ENCODE assay signal across 9 mouse cellular contexts in genomic region chr16:90629976-90630375, GRCm38 (mm10).
DNase-seq lines count a peak whose midpoint lies in the region; ATAC-seq lines count a peak whose summit lies in the region.
"Had no signal": no experiment of that assay in that cellular context is flagged by ENCODE, and none has a peak within 500 bp of the region (broad histone marks: within the 10 kb centered on the region; RNA-seq: fewer than 3 reads in every experiment).

No protein-coding gene starts in this region.

- no peak overlapping the region for H3K4me3 ChIP-seq in forebrain, embryonic 11.5 days (ENCODE audit: low read depth, low read length)
- no peak overlapping the region for H3K4me3 ChIP-seq in forebrain, embryonic 13.5 days
- no peak overlapping the region for H3K4me3 ChIP-seq in lung, embryonic 15.5 days
- H3K4me3 ChIP-seq in heart, embryonic 15.5 days: no peak overlapping the region
- no peak overlapping the region for H3K4me3 ChIP-seq in neural tube, embryonic 15.5 days (replicated peaks)
- H3K4me3 ChIP-seq in midbrain, embryonic 15.5 days: no peak overlapping the region
- H3K4me3 ChIP-seq: liver, embryonic 15.5 days had no signal

- H3K9ac ChIP-seq in forebrain, embryonic 11.5 days (ENCODE audit: low read length): no peak overlapping the region
- H3K9ac ChIP-seq in forebrain, embryonic 13.5 days: no peak overlapping the region; the same call in 1 of the 2 replicates
- no peak overlapping the region for H3K9ac ChIP-seq in lung, embryonic 15.5 days
- H3K9ac ChIP-seq in heart, embryonic 15.5 days: no peak overlapping the region
- H3K9ac ChIP-seq in neural tube, embryonic 15.5 days (replicated peaks): no peak overlapping the region
- H3K9ac ChIP-seq in midbrain, embryonic 15.5 days: no peak overlapping the region
- H3K9ac ChIP-seq: liver, embryonic 15.5 days had no signal

- H3K4me1 ChIP-seq in forebrain, embryonic 11.5 days (replicated peaks; ENCODE audit: control insufficient read depth, insufficient read depth, low read length): peaks cover 9% of the 10 kb centered on the region; the same call in 1 of the 2 replicates
- H3K4me1 ChIP-seq in forebrain, embryonic 13.5 days: peaks cover 17% of the 10 kb centered on the region
- peaks cover 46% of the 10 kb centered on the region for H3K4me1 ChIP-seq in lung, embryonic 15.5 days
- peaks cover 29% of the 10 kb centered on the region for H3K4me1 ChIP-seq in heart, embryonic 15.5 days (replicated peaks)
- H3K4me1 ChIP-seq in neural tube, embryonic 15.5 days: peaks cover 29% of the 10 kb centered on the region
- peaks cover 14% of the 10 kb centered on the region; the same call in 1 of the 2 replicates for H3K4me1 ChIP-seq in midbrain, embryonic 15.5 days
- H3K4me1 ChIP-seq: liver, embryonic 15.5 days had no signal

- peak; percentile 33 for DNase-seq in forebrain, embryonic 11.5 days (ENCODE audit: low spot score)
- DNase-seq in lung, postnatal 25 days (ENCODE audit: low spot score): no peak
- DNase-seq in natural killer cell, adult 2 months (ENCODE audit: low spot score in 2 of 2): no peak

- no peak overlapping the region for H3K4me2 ChIP-seq in forebrain, embryonic 11.5 days (ENCODE audit: low read depth, low read length, severe bottlenecking)
- no peak overlapping the region for H3K4me2 ChIP-seq in forebrain, embryonic 13.5 days
- no peak overlapping the region for H3K4me2 ChIP-seq in lung, embryonic 15.5 days
- no peak overlapping the region for H3K4me2 ChIP-seq in heart, embryonic 15.5 days
- H3K4me2 ChIP-seq in neural tube, embryonic 15.5 days: no peak overlapping the region
- no peak overlapping the region for H3K4me2 ChIP-seq in midbrain, embryonic 15.5 days
- H3K4me2 ChIP-seq: liver, embryonic 15.5 days had no signal

- ATAC-seq in forebrain, embryonic 11.5 days (replicated peaks; ENCODE audit: low FRiP score): no peak
- ATAC-seq in forebrain, embryonic 13.5 days: no peak
- no peak for ATAC-seq in lung, embryonic 15.5 days (ENCODE audit: borderline replicate concordance, extremely low read depth, low FRiP score, low TSS enrichment)
- no peak for ATAC-seq in heart, embryonic 15.5 days (replicated peaks; ENCODE audit: insufficient number of reproducible peaks, insufficient read depth, low FRiP score, low read depth)
- no peak for ATAC-seq in neural tube, embryonic 15.5 days (ENCODE audit: low FRiP score)
- no peak; the same call in 1 of the 2 replicates for ATAC-seq in midbrain, embryonic 15.5 days (replicated peaks)

- 23% methylated on average over 6 of the region's 6 CpGs for WGBS in forebrain, embryonic 11.5 days
- 30% methylated on average over 6 of the region's 6 CpGs for WGBS in forebrain, embryonic 13.5 days
- WGBS in lung, embryonic 15.5 days: 26% methylated on average over 6 of the region's 6 CpGs
- 28% methylated on average over 6 of the region's 6 CpGs for WGBS in heart, embryonic 15.5 days
- WGBS in neural tube, embryonic 15.5 days: 42% methylated on average over 6 of the region's 6 CpGs
- WGBS in midbrain, embryonic 15.5 days: 27% methylated on average over 6 of the region's 6 CpGs

- H3K27ac ChIP-seq in forebrain, embryonic 11.5 days (ENCODE audit: low read depth, low read length): no peak overlapping the region; the same call in 1 of the 2 replicates
- no peak overlapping the region for H3K27ac ChIP-seq in forebrain, embryonic 13.5 days
- H3K27ac ChIP-seq in lung, embryonic 15.5 days: peak overlapping the region; percentile 96
- peak overlapping the region; percentile 93 for H3K27ac ChIP-seq in heart, embryonic 15.5 days
- H3K27ac ChIP-seq in neural tube, embryonic 15.5 days (replicated peaks): peak overlapping the region; percentile 51
- no peak overlapping the region for H3K27ac ChIP-seq in midbrain, embryonic 15.5 days
- H3K27ac ChIP-seq: liver, embryonic 15.5 days had no signal

- H3K27me3 ChIP-seq in forebrain, embryonic 11.5 days (ENCODE audit: control insufficient read depth, insufficient read depth, low read length): no peaks in the 10 kb centered on the region
- no peaks in the 10 kb centered on the region for H3K27me3 ChIP-seq in forebrain, embryonic 13.5 days
- no peaks in the 10 kb centered on the region for H3K27me3 ChIP-seq in lung, embryonic 15.5 days
- no peaks in the 10 kb centered on the region for H3K27me3 ChIP-seq in heart, embryonic 15.5 days
- H3K27me3 ChIP-seq in neural tube, embryonic 15.5 days (replicated peaks): no peaks in the 10 kb centered on the region
- H3K27me3 ChIP-seq in midbrain, embryonic 15.5 days (replicated peaks): no peaks in the 10 kb centered on the region
- H3K27me3 ChIP-seq: liver, embryonic 15.5 days had no signal

- H3K9me3 ChIP-seq in forebrain, embryonic 11.5 days (ENCODE audit: control insufficient read depth, low read length): no peaks in the 10 kb centered on the region
- H3K9me3 ChIP-seq in forebrain, embryonic 13.5 days (replicated peaks): 0 out of 2 replicates have a peak, but pooled peaks cover 3% of the 10 kb centered on the region
- no peaks in the 10 kb centered on the region for H3K9me3 ChIP-seq in lung, embryonic 15.5 days
- H3K9me3 ChIP-seq in heart, embryonic 15.5 days (replicated peaks): no peaks in the 10 kb centered on the region
- H3K9me3 ChIP-seq in neural tube, embryonic 15.5 days (replicated peaks): no peaks in the 10 kb centered on the region
- H3K9me3 ChIP-seq in midbrain, embryonic 15.5 days: no peaks in the 10 kb centered on the region
- H3K9me3 ChIP-seq: liver, embryonic 15.5 days had no signal

- no peaks in the 10 kb centered on the region for H3K36me3 ChIP-seq in forebrain, embryonic 11.5 days (ENCODE audit: control insufficient read depth, insufficient read depth, low read length)
- H3K36me3 ChIP-seq in forebrain, embryonic 13.5 days (ENCODE audit: poor library complexity, severe bottlenecking): no peaks in the 10 kb centered on the region
- H3K36me3 ChIP-seq in lung, embryonic 15.5 days: no peaks in the 10 kb centered on the region
- no peaks in the 10 kb centered on the region for H3K36me3 ChIP-seq in heart, embryonic 15.5 days
- H3K36me3 ChIP-seq in neural tube, embryonic 15.5 days: no peaks in the 10 kb centered on the region
- no peaks in the 10 kb centered on the region for H3K36me3 ChIP-seq in midbrain, embryonic 15.5 days (replicated peaks)
- H3K36me3 ChIP-seq: liver, embryonic 15.5 days had no signal

Comparison
In these comparisons a context has a peak if more than half of its experiments do, and no peak if none do; other contexts are left out.
1. H3K27ac ChIP-seq: peak in lung, embryonic 15.5 days (single experiment), heart, embryonic 15.5 days (single experiment) and neural tube, embryonic 15.5 days (single experiment); none in forebrain, embryonic 11.5 days (single experiment), forebrain, embryonic 13.5 days (single experiment) and midbrain, embryonic 15.5 days (single experiment).